Mouse (Mus musculus) erythroblast, embryonic 14.5 days (primary cell): Measurements from ENCODE around the gene Sh3d19.

Experiments
- GATA1 ChIP-seq: IDR thresholded peaks from 2 replicates; pipeline ENCODE4 v1.6.1; 2012; ENCODE audit warnings: low read length, inconsistent platforms, mixed read lengths
- TAL1 ChIP-seq: IDR thresholded peaks from 3 replicates; pipeline ENCODE4 v1.6.1; 2012; ENCODE audit warnings: low read length, inconsistent platforms, mixed read lengths

GRCm38 (mm10) chr3:86016965-86017364 lies 46.1 kb downstream of the Sh3d19 start:
- TF ChIP-seq GATA1: no peak
- no peak for TF ChIP-seq TAL1
